Mouse (Mus musculus) hindbrain, embryonic 11.5 days (tissue): ENCODE measurements around the gene Alg13. TPM values are rescaled to one million over a fixed set of nuclear protein-coding genes. Genes with fewer than 3 reads are reported as not detected.

Experiments used
- ATAC-seq: fragments of 200-750 bp; cut with Nextera tagmentation; 2 replicates; pipeline ENCODE4 v1.8.0; 2017; ENCODE audit warnings: mild to moderate bottlenecking, moderate TSS enrichment, moderate library complexity; ENCODE audit not compliant: low FRiP score
- DNase-seq: peaks from one replicate; pipeline ENCODE4 v3.0.0-alpha.2; 2015; ENCODE audit warnings: low spot score
- H3K27ac ChIP-seq: fragments of 300-500 bp; sonication (generic); 2 replicates; pipeline ENCODE4 v1.5.1; 2014; ENCODE audit warnings: mild to moderate bottlenecking, low read depth, low read length
- H3K27me3 ChIP-seq: fragments of 300-500 bp; sonication (generic); 2 replicates; pipeline ENCODE4 v1.6.1; 2014; ENCODE audit warnings: mild to moderate bottlenecking, low read length, moderate library complexity, mixed read lengths; ENCODE audit not compliant: control insufficient read depth, insufficient read depth
- H3K36me3 ChIP-seq: fragments of 300-500 bp; sonication (generic); 2 replicates; pipeline ENCODE4 v1.6.1; 2014; ENCODE audit warnings: mild to moderate bottlenecking, low read length, moderate library complexity, mixed read lengths; ENCODE audit not compliant: control insufficient read depth, insufficient read depth
- H3K4me1 ChIP-seq: fragments of 300-500 bp; sonication (generic); replicated peaks from 2 replicates; pipeline ENCODE4 v1.6.1; 2014; ENCODE audit warnings: low read length, mixed read lengths; ENCODE audit not compliant: control insufficient read depth, insufficient read depth
- H3K4me2 ChIP-seq: fragments of 300-500 bp; sonication (generic); replicated peaks from 2 replicates; pipeline ENCODE4 v1.6.1; 2014; ENCODE audit warnings: mild to moderate bottlenecking, low read depth, low read length
- H3K4me3 ChIP-seq: fragments of 300-500 bp; sonication (generic); 2 replicates; pipeline ENCODE4 v1.5.1; 2014; ENCODE audit warnings: low read depth, low read length
- H3K9ac ChIP-seq: fragments of 300-500 bp; sonication (generic); 2 replicates; pipeline ENCODE4 v1.6.1; 2014; ENCODE audit warnings: low read depth, low read length
- H3K9me3 ChIP-seq: fragments of 300-500 bp; sonication (generic); 2 replicates; pipeline ENCODE4 v1.6.1; 2016; ENCODE audit warnings: low read length; ENCODE audit not compliant: control insufficient read depth
- WGBS: fragments of 180-500 bp; shearing (Covaris S2); extraction: QIAGEN DNeasy Blood & Tissue Kit; methylation state at CpG from one replicate; pipeline ENCODE4 v1.1.7; 2014; 5-methylcytosine and 5-hydroxymethylcytosine counted together
- polyA plus RNA-seq: library from polyadenylated mRNA; unstranded; fragments of >200 nt; fragmentation: Nextera tagmentation; extraction: Ambion mirVana; gene quantifications from 2 replicates; pipeline ENCODE4 v1.2.1, GENCODE M21; 2014

Gene Alg13
- polyA plus RNA-seq, 1 experiment from 2014 or later, result 22.8 TPM

- Histone ChIP-seq H3K4me1 (no peaks in the 10 kb centered on the region), H3K9me3 (no peaks in the 10 kb centered on the region), H3K27ac (no peak overlapping the region), H3K9ac (no peak overlapping the region), H3K4me3 (no peak overlapping the region), H3K27me3 (no peaks in the 10 kb centered on the region), H3K36me3 (no peaks in the 10 kb centered on the region), H3K4me2 (no peak overlapping the region)
- no peak for ATAC-seq
- WGBS, result 83% methylated on average over 3 of the region's 3 CpGs
- no peak for DNase-seq
Observed at GRCm38 (mm10) chrX:144423848-144424247, 106.2 kb downstream of the Alg13 start.

Other genes starting within 250 kb of the Alg13 start
- gene A730046J19Rik, start 164.1 kb upstream of the Alg13 start, polyA plus RNA-seq, result 0.19 and 0.31 TPM in 2 replicates
- gene Trpc5os, start 138.8 kb downstream of the Alg13 start, polyA plus RNA-seq, result not detected in 2 replicates